Mouse (Mus musculus) heart, embryonic 13.5 days (tissue): ENCODE measurements at regions not wholly inside any gene's neighbourhood (a gene's known extent, or its start where the extent isn't known, plus 50 kb on each side); places are given as distances from the start of the nearest gene placed in this dataset.

Experiments used
- ATAC-seq: fragments of 200-750 bp; cut with Nextera tagmentation; 2 replicates; pipeline ENCODE4 v1.8.0; 2017; ENCODE audit warnings: moderate TSS enrichment; ENCODE audit not compliant: insufficient number of reproducible peaks, low FRiP score, low TSS enrichment; ENCODE audit errors: extremely low read depth
- H3K27ac ChIP-seq: fragments of 300-500 bp; sonication (generic); replicated peaks from 2 replicates; pipeline ENCODE4 v1.5.1; 2015; ENCODE audit warnings: moderate library complexity, mild to moderate bottlenecking, inconsistent platforms
- H3K27me3 ChIP-seq: fragments of 300-500 bp; sonication (generic); replicated peaks from 2 replicates; pipeline ENCODE4 v1.6.1; 2015; ENCODE audit warnings: mild to moderate bottlenecking, inconsistent platforms
- H3K36me3 ChIP-seq: fragments of 300-500 bp; sonication (generic); 2 replicates; pipeline ENCODE4 v1.6.1; 2015; ENCODE audit warnings: mild to moderate bottlenecking, inconsistent platforms
- H3K4me1 ChIP-seq: fragments of 300-500 bp; sonication (generic); 2 replicates; pipeline ENCODE4 v1.6.1; 2015; ENCODE audit warnings: inconsistent platforms
- H3K4me2 ChIP-seq: fragments of 300-500 bp; sonication (generic); 2 replicates; pipeline ENCODE4 v1.6.1; 2015; ENCODE audit warnings: inconsistent platforms, mild to moderate bottlenecking, moderate library complexity
- H3K4me3 ChIP-seq: fragments of 300-500 bp; sonication (generic); 2 replicates; pipeline ENCODE4 v1.5.1; 2015; ENCODE audit warnings: moderate library complexity, mild to moderate bottlenecking, inconsistent platforms
- H3K9ac ChIP-seq: fragments of 300-500 bp; sonication (generic); 2 replicates; pipeline ENCODE4 v1.6.1; 2015; ENCODE audit warnings: inconsistent platforms, mild to moderate bottlenecking, moderate library complexity
- H3K9me3 ChIP-seq: fragments of 300-500 bp; sonication (generic); 2 replicates; pipeline ENCODE4 v1.6.1; 2016; ENCODE audit warnings: inconsistent platforms
- WGBS: fragments of 180-500 bp; shearing (Covaris S2); methylation state at CpG from one replicate; pipeline ENCODE4 v1.1.7; 2015; ENCODE audit warnings: mixed read lengths; 5-methylcytosine and 5-hydroxymethylcytosine counted together

DNA sequence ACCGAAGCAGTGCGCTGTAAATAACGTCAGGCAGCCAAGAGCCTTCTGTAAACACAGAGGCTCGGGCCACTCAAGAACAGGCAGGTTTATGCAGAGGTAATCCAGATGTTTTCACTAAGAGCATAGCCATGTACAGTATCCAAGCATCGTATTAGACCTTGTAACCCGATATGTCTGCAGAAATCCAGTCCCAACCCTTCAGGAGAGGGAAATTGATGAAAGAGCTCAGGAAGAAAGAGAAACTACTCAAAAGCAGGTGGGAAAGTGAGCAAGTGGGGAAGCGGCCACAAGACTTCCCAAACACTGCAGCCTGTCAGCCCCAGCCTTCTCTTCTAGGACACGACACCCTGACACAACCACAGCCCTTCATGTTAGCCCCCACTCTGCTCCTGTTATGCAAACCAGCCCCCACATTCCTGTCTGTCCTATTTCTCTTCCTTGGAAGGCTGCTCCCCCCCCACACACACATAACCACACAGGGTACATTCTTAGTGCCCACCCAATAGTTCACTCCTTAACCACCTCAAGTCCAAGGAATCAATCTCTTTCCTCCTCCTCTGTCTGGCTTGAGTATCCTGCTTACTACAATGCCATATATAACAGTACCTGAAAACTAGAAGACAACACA, 179.7 kb downstream of the Adamts15 start:
- Histone ChIP-seq H3K27ac (no peak overlapping the region), H3K27me3 (no peaks in the 10 kb centered on the region), H3K36me3 (no peaks in the 10 kb centered on the region), H3K4me1 (peaks cover 13% of the 10 kb centered on the region), H3K4me3 (no peak overlapping the region), H3K9me3 (no peaks in the 10 kb centered on the region), H3K4me2 (no peak overlapping the region), H3K9ac (no peak overlapping the region)
- ATAC-seq = no peak
- 63% methylated on average over 8 of the region's 8 CpGs for WGBS

DNA sequence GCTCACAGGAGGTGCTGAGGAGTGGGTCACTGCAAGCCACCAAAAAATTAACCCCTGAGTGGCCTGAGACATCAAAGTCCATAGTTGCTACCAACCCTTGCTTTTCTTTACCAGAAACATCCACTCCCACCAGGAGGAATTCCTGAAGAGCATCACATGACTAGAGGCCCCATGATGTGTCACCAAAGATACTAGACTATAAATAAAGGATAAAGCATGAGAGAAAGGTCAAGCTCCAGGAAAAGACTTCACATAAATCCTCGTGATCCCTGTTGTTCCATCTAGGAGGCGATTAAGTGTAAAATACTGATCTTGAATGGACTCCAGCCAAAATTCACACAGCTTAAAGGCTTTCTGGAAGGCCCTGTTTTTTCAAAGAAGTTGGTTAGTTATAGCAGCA, 190.6 kb downstream of the Adamts15 start:
- H3K4me3 ChIP-seq = no peak overlapping the region
- WGBS = 32% methylated on average over 2 of the region's 2 CpGs
- no peaks in the 10 kb centered on the region for H3K27me3 ChIP-seq
- ATAC-seq = no peak
- no peak overlapping the region for H3K4me2 ChIP-seq
- no peaks in the 10 kb centered on the region for H3K36me3 ChIP-seq
- no peaks in the 10 kb centered on the region for H3K9me3 ChIP-seq
- H3K4me1 ChIP-seq = peaks cover 15% of the 10 kb centered on the region
- no peak overlapping the region for H3K27ac ChIP-seq
- H3K9ac ChIP-seq = no peak overlapping the region

DNA sequence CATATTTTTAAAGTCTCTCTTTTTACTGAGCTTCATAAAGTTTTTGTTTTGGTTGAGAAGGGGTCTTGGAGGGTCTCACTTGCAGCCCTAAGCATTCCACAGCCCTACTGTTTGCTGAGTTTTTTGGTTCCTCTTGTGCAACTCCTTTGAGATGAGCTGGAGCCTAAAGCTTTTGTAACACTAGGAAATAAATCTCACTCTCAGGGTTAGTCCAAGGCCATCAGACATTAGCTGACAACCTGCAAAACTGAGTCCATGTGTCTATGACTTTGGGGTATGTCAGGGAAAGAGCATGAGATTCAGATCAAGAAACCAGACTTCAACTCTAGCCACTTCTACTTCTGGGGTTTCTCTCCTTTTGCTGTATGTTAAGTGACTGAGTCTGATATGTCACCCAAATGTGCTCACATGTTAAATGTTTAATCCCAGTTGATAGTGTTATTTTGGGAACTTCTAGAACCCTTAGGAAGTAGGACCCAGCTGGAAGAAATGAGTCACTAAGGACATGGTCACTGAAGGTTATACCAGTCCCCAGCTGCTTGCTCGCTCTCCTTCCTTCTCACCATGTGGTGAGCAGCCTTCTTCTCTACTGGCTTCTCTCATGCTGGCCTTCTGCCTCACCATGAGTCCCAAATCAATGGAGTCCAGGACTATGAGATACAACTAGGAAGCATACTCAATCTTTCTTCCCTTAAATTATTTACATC, 198.7 kb downstream of the Adamts15 start:
- H3K9me3 ChIP-seq = no peaks in the 10 kb centered on the region
- ATAC-seq = no peak
- WGBS = 58% methylated on average over 1 of the region's 1 CpGs
- H3K27me3 ChIP-seq = no peaks in the 10 kb centered on the region
- H3K27ac ChIP-seq = no peak overlapping the region
- no peaks in the 10 kb centered on the region for H3K36me3 ChIP-seq
- H3K9ac ChIP-seq = no peak overlapping the region
- no peak overlapping the region for H3K4me3 ChIP-seq
- H3K4me2 ChIP-seq = no peak overlapping the region
- H3K4me1 ChIP-seq = no peaks in the 10 kb centered on the region

- WGBS = 62% methylated on average over 4 of the region's 4 CpGs
- Histone ChIP-seq H3K4me2 (no peak overlapping the region), H3K27ac (no peak overlapping the region), H3K4me1 (0 out of 2 replicates have a peak, but pooled peaks cover 1% of the 10 kb centered on the region), H3K36me3 (no peaks in the 10 kb centered on the region), H3K9ac (no peak overlapping the region), H3K27me3 (no peaks in the 10 kb centered on the region), H3K4me3 (no peak overlapping the region), H3K9me3 (no peaks in the 10 kb centered on the region)
- no peak for ATAC-seq
Measured at GRCm38 (mm10) chr9:30721861-30722260, 200.4 kb downstream of the Adamts15 start.

GRCm38 (mm10) chr9:30716421-30717170, 205.7 kb downstream of the Adamts15 start:
- peaks cover 7% of the 10 kb centered on the region; the same call in 1 of the 2 replicates for H3K4me1 ChIP-seq
- no peak for ATAC-seq
- H3K4me2 ChIP-seq = no peak overlapping the region
- H3K27me3 ChIP-seq = no peaks in the 10 kb centered on the region
- H3K9me3 ChIP-seq = no peaks in the 10 kb centered on the region
- no peak overlapping the region for H3K9ac ChIP-seq
- WGBS = 73% methylated on average over 8 of the region's 8 CpGs
- H3K27ac ChIP-seq = no peak overlapping the region
- no peaks in the 10 kb centered on the region for H3K36me3 ChIP-seq
- no peak overlapping the region for H3K4me3 ChIP-seq

GRCm38 (mm10) chr9:30710131-30710530, 212.1 kb downstream of the Adamts15 start:
- ATAC-seq = no peak
- Histone ChIP-seq H3K27ac (no peak overlapping the region), H3K4me2 (no peak overlapping the region), H3K9ac (no peak overlapping the region), H3K36me3 (no peaks in the 10 kb centered on the region), H3K9me3 (no peaks in the 10 kb centered on the region), H3K27me3 (no peaks in the 10 kb centered on the region), H3K4me1 (no peaks in the 10 kb centered on the region; the same call in 1 of the 2 replicates), H3K4me3 (no peak overlapping the region)
- WGBS = 75% methylated on average over 5 of the region's 5 CpGs

GRCm38 (mm10) chr9:30699848-30700247, 222.4 kb downstream of the Adamts15 start:
- H3K36me3 ChIP-seq = no peaks in the 10 kb centered on the region
- no peaks in the 10 kb centered on the region for H3K9me3 ChIP-seq
- no peak overlapping the region for H3K4me3 ChIP-seq
- no peak for ATAC-seq
- H3K9ac ChIP-seq = no peak overlapping the region
- peaks cover 27% of the 10 kb centered on the region for H3K4me1 ChIP-seq
- H3K27ac ChIP-seq = no peak overlapping the region
- WGBS = 18% methylated on average over 5 of the region's 5 CpGs
- H3K4me2 ChIP-seq = no peak overlapping the region
- H3K27me3 ChIP-seq = no peaks in the 10 kb centered on the region

DNA sequence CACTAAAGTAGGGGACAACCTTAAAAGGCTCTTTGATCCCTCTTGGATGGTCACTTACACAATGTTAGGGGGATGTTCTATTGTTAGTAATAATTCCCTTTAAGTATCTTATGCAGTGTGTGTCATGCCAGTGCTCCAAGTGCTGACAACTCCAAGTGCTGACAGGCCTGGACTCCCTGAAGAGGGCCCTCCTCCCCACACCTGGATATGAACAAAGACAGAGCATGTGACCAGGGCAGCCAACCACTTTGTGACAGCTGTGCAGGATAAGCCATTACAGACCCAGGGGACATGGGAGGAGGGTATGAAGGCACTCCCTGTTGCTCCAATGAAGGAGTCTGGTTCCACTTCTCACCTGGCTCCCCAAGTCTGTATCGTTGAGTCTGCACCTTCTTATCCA, 224.7 kb downstream of the Adamts15 start:
- H3K4me1 ChIP-seq = peaks cover 27% of the 10 kb centered on the region
- H3K36me3 ChIP-seq = no peaks in the 10 kb centered on the region
- ATAC-seq = no peak
- H3K9ac ChIP-seq = no peak overlapping the region
- 50% methylated on average over 1 of the region's 1 CpGs for WGBS
- H3K4me3 ChIP-seq = no peak overlapping the region
- no peaks in the 10 kb centered on the region for H3K9me3 ChIP-seq
- no peak overlapping the region for H3K4me2 ChIP-seq
- no peak overlapping the region for H3K27ac ChIP-seq
- no peaks in the 10 kb centered on the region for H3K27me3 ChIP-seq

- Histone ChIP-seq H3K9me3 (peaks cover 9% of the 10 kb centered on the region; the same call in 1 of the 2 replicates), H3K9ac (no peak overlapping the region), H3K27me3 (no peaks in the 10 kb centered on the region), H3K27ac (no peak overlapping the region), H3K4me2 (no peak overlapping the region), H3K4me3 (no peak overlapping the region), H3K36me3 (no peaks in the 10 kb centered on the region), H3K4me1 (no peaks in the 10 kb centered on the region)
- no peak for ATAC-seq
Measured at GRCm38 (mm10) chr9:30668095-30668494, 241.2 kb downstream of the Snx19 start.

DNA sequence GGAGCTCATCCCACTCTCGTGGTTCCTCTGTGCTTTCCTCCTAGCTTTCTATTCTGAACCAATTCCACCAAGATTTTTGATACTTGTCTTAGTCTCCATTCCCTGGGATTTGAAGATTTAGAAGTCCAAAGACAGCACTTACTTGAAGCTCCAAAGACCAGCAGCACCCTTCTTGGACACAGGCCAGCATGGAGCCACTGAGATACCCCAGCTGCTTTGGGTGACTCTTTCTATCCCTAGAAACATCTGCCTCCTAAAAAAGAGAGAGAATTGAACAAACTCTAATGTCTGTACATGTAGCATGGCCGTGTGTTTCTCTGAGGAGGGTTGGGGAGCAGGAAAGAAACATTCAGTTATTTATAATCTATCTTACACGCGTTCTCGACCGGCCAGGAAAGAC, 235.5 kb downstream of the Snx19 start:
- H3K4me3 ChIP-seq = no peak overlapping the region
- no peaks in the 10 kb centered on the region for H3K4me1 ChIP-seq
- WGBS = 86% methylated on average over 6 of the region's 6 CpGs
- H3K27ac ChIP-seq = no peak overlapping the region
- ATAC-seq = no peak
- no peaks in the 10 kb centered on the region for H3K27me3 ChIP-seq
- no peaks in the 10 kb centered on the region for H3K36me3 ChIP-seq
- no peak overlapping the region for H3K4me2 ChIP-seq
- H3K9me3 ChIP-seq = peaks cover 15% of the 10 kb centered on the region; the same call in 1 of the 2 replicates
- H3K9ac ChIP-seq = no peak overlapping the region

GRCm38 (mm10) chr9:30653961-30654360, 227.1 kb downstream of the Snx19 start:
- H3K9ac ChIP-seq = no peak overlapping the region
- no peaks in the 10 kb centered on the region for H3K36me3 ChIP-seq
- H3K27me3 ChIP-seq = no peaks in the 10 kb centered on the region
- ATAC-seq = no peak
- no peak overlapping the region for H3K27ac ChIP-seq
- H3K4me1 ChIP-seq = 0 out of 2 replicates have a peak, but pooled peaks cover 5% of the 10 kb centered on the region
- no peak overlapping the region for H3K4me2 ChIP-seq
- 79% methylated on average over 5 of the region's 5 CpGs for WGBS
- H3K9me3 ChIP-seq = no peaks in the 10 kb centered on the region
- H3K4me3 ChIP-seq = no peak overlapping the region
